Mouse (Mus musculus): ENCODE results near the gene Dcbld1.

DNA sequence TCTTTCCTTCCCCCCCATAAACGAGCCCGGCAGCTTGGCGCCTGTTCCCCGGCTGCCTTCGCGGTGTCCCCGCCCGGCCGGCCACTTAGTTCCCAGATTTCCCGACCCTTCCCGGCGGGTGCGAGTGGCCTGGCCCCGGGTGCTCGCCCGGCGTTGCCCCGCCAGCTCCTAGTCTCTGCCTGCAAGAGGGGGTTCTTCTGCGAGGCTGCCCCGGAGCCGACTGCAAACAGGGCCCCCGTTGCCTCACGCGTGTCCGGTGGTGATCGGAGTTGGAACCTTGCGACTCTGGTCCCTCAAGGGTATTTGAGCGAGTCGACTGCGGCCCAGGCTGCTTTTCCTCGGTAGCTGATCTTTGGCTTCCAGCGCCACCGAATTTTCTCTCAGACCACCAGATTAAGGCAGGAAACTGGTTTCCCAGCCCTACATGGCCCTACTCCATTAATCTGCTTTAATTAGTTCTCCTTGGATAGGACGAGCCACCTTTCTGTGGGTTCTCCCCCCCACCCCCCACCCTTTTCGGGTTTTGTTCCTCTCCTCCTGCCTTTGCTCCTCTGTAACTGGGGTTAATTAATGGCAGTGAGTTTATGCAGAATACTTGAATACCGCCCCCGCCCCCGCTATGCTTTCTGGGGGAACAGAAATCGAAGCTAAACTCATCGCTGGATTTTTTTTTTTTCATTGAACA, 692 bp downstream of the Dcbld1 start:
- TF ChIP-seq CTCF (IDR thresholded peaks at IDR 0.05; ENCODE audit: control insufficient read depth, insufficient read depth, insufficient replicate concordance, low read depth, low read length) (no peak), POLR2A (IDR thresholded peaks at IDR 0.05; ENCODE audit: control insufficient read depth, low read depth, low read length) (no peak; the same call in 1 of the 2 replicates)
